Mouse (Mus musculus) fat pad, adult 2 months (tissue): ENCODE results near the gene Pde1a.

Experiments
- DNase-seq: peaks from one replicate; pipeline ENCODE4 v3.0.0-alpha.2; 2011; ENCODE audit warnings: low read depth, low spot score; ENCODE audit errors: extremely low read depth

The Pde1a gene

GRCm38 (mm10) chr2:80128861-80129698 is at the start of gene Pde1a:
TSS of gene Pde1a (minus strand) at chr2:80129458.
- no peak for DNase-seq

GRCm38 (mm10) chr2:80178608-80179280 is 49.5 kb upstream of the Pde1a start:
- DNase-seq = no peak

DNA sequence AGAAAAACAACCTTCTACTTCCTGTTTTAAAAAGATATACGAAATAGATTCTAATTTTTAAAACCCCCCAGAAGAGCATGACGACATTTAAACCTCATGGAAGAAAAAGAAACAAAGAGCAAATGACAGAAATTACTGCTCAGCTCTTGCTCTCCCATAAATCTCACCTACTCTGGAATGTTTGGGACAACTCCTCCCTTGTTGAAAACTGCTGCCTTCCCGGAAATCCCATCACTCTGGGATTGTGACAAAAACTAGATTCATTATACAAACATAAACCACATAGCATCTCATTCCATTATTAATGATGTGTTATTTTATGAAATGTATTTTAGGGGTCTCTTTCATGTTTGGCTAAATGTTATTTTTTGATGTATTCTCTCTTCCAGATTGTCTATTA is 48.9 kb upstream of the Pde1a start:
- DNase-seq = no peak

GRCm38 (mm10) chr2:80168103-80168502 is 38.8 kb upstream of the Pde1a start:
- DNase-seq = no peak

DNA sequence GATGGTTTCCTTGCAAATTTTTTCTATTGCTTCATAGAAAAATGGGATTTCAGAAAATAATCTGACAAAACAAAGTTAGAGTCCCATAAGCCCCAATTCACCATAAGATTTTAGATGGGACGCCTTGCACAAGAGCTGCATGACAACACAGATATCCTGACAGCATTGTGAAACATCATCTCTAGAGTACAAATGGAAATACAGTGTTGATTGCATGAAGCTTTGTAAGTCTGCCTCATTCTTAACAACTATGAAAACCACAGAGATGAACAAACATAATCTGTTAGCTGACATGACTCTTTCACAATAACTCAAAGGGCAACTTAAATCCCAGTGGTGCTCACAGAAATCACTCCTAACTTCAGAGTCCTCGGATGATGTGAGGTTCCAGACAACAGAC is 29.5 kb upstream of the Pde1a start:
- DNase-seq = no peak

DNA sequence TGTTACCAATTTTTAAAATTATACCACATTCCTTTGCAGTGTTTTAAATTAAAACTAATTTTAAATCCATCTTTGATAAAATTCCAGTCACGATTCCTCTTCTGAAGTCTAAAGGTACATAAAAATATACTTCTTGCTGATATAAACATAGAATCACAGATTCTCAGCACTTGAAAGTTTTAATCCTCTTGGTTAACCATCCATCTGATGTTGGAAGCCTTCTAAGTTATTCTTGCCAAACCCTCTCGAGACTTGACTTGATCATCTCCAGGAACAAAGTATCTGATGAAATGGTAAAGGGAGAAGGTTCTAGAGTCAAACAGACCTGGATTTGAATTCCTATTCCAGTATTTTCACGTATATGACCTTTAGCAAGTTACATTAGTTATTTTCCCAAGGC is 28.9 kb upstream of the Pde1a start:
- DNase-seq = no peak

GRCm38 (mm10) chr2:80150019-80150418 is 20.8 kb upstream of the Pde1a start:
- DNase-seq = no peak

- no peak for DNase-seq
Measured at GRCm38 (mm10) chr2:80149332-80149731, 20.1 kb upstream of the Pde1a start.

- DNase-seq = no peak
Measured at GRCm38 (mm10) chr2:80135076-80135475, 5.8 kb upstream of the Pde1a start.

DNA sequence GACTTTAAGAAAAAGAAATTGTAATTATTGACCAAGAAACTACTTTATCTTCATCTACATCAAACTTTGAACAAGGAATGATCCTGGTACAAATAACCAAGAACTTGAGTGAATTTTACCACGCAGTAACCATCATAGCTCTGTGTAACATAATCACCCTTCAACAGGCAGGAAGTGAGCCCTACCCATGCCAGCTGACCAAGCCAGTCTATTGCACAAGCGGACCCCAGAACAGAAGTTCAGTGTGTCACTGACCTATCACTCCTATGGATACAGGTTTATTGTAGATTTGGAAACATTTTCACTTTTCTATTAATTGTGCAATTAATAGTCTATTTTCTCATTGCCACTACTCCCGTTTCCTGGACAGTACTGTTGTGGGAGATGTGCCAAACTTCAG is 3.4 kb upstream of the Pde1a start:
- no peak for DNase-seq

DNA sequence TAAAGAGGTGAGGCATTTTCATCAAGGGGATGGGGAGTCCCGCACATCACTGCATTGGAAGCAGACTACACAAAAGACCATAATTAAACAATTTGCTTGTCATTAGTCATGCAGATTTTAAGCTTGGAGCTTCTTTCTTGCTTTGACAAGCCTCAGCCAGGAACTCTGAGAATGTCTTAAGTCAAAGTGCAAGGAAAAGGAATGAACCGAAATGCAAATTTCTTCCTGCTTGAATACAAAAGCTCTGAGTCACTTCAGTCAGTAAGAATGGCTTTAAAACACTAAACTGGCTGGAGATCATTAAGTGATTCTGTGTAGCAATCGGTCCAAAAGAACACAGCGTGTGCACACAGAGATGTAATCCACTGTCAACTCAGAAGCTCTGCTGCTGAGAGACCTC is 2.6 kb downstream of the Pde1a start:
- no peak for DNase-seq

DNA sequence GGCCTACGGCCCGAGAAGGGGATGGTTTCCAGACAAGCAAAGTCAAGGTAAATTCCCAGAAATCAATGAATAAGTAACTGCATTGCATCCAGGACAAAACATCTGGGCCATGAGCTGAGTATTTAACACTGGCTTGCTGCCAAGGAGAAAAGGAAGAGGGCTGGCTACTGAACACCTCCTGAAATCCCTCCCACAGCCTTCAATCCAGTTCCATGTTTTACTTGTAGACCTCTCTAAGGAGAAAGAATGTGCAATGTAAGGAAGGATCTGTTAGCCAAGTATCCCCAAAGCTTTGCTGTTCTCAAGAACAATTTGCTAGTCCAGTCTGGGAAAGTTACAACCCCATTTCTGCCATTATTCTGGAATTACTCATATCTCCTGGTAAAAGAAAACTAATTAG is 42.4 kb downstream of the Pde1a start:
- DNase-seq = no peak

GRCm38 (mm10) chr2:80080090-80080821 is 49.0 kb downstream of the Pde1a start:
- no peak for DNase-seq

DNA sequence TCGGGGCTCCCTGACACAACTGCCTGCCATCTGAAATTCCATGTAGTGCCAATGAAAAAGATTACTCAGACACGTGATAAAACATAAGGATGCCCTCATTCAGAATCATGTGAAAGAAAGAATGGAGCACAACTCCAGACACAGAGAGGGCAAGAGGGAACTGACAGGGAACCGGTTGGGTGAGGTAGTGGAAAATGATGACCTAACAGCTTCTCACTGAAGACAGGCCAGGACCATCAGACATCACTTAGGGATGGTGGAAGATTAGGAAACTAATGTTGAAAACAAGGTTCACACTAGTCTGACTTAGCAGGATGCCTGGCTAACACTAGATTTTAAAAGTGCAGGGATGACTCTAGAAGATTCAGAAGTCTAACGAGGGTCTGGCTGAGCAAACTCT is 49.6 kb downstream of the Pde1a start:
- DNase-seq = no peak

DNA sequence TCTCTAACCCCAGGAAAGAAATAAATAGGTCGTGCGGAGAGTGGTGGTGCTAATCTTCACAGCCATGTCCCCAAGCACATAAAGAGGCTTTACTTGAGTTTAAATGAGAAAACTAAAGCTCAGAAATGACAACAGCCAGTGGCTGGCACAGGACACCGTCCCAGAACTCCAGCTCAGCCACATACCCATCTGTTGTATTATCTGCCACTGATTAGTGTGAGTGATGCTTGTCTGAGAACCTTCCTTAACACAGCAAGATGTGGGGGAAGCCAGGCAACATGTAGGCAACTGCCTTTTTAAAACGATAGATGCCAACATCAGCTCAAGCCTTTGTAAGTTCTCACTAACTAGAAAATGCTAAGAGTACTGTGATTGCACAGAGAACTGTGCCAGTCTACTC is 52.9 kb downstream of the Pde1a start:
- DNase-seq = no peak

- DNase-seq = no peak
Measured at GRCm38 (mm10) chr2:80074531-80074930, 54.7 kb downstream of the Pde1a start.

GRCm38 (mm10) chr2:80074046-80074445 is 55.2 kb downstream of the Pde1a start:
- no peak for DNase-seq

DNA sequence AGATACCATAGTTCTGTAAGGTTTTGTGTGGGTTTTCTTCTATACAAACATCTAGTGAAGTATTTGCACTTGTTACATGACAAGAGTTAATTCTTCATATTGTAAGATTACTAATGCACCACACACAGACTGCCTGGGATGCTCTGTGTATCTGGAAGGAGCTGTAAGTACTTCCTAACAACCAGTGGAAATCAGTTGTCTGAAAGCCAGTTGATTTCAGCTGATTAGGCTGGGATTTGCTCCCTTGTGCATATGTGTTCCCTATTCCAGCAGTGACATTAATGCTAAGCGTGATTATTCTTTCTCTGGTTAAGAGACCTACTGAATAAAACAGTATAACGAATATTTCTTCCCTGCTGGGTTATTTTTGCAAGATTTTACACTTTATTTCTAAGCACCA is 55.8 kb downstream of the Pde1a start:
- no peak for DNase-seq

- DNase-seq = no peak
Measured at GRCm38 (mm10) chr2:80069745-80070144, 59.5 kb downstream of the Pde1a start.

GRCm38 (mm10) chr2:80066449-80066848 is 62.8 kb downstream of the Pde1a start:
- DNase-seq = no peak

DNA sequence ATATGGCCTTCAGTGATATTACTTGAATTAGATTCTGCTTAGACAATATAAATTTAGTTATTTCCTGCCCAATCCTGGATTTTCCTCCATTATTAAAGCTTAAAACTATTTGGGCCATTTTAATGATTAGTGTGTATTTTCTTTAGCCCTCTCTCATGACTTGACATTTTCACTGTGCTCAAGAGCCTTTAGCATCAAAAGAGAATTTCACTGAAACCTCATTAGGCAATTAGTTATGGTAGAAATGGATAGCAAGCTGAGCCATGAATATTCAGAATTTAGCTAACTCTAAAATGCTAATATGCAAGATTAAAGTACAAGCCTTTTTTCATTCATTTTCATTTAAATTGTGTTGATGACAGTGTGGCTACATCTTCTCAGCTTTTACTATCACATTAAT is 73.2 kb downstream of the Pde1a start:
- DNase-seq = no peak

DNA sequence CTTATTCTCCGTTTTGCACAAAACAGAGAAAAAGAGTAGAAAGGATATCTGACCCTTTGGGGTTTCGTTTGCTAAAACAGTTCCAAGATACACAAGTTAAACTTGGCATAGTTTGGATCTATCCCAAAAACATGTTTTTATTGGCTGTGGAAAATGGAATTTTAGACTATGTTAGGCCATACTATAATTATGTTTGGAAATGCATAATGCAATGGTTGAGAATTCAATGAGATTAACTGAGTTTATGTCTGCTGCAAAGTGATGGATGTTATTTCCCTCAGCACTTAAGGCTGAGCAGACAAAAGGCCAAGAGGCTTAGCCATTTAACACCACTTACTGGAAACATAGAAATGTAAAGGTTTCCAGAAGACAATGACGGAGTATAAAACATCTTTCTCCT is 75.2 kb downstream of the Pde1a start:
- DNase-seq = no peak
